Mouse (Mus musculus): Measurements from ENCODE around the gene Tvp23a. TPM values are rescaled to one million over a fixed set of nuclear protein-coding genes. Genes with fewer than 3 reads are reported as not detected.
A peak's percentile ranks its signal among the peaks of the same experiment; 100 is the strongest.

Gene Tvp23a
- total and polyA plus RNA-seq, 2 experiments from 2014 or later: 44.1 to 77.6 TPM

DNA sequence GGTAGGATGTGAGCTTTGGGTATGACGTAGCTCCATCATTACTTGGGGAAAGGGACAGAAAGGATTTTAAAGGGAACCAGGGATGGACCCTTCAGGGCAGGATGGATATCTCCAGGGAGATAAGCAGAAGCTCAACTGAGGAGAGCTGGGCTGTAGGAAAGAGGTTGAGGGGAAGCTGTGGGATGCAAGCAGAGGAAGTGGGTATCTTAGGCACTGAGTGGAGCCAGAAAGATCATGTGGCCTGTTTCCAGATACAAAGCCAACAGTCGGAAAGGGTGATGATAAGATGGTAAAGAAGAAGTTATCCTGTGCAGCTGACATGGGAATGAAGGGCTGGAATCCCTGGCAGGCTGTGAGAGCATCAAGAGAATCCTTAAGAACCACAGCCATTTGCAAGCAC, 14.0 kb upstream of the Tvp23a start:
- H3K9ac ChIP-seq (replicated peaks; ENCODE audit: low read length, poor library complexity, severe bottlenecking): no peak overlapping the region
- no peak for ATAC-seq (ENCODE audit: low FRiP score)
- 83% methylated on average over 2 of the region's 2 CpGs for WGBS
- no peaks in the 10 kb centered on the region for H3K36me3 ChIP-seq (ENCODE audit: insufficient read depth, low read length)
- H3K9me3 ChIP-seq (ENCODE audit: low read length): no peaks in the 10 kb centered on the region
- H3K4me1 ChIP-seq (ENCODE audit: insufficient read depth, low read length): no peaks in the 10 kb centered on the region
- H3K27me3 ChIP-seq (ENCODE audit: insufficient read depth, low read length): no peaks in the 10 kb centered on the region
- TF ChIP-seq CTCF (IDR thresholded peaks at IDR 0.05): no peak
- no peak overlapping the region for H3K4me3 ChIP-seq (ENCODE audit: low read depth, low read length)
- no peak for DNase-seq (ENCODE audit: low spot score)
- no peak overlapping the region for H3K4me2 ChIP-seq (ENCODE audit: low read depth, low read length, poor library complexity, severe bottlenecking)
- H3K27ac ChIP-seq (ENCODE audit: low read depth, low read length): no peak overlapping the region

DNA sequence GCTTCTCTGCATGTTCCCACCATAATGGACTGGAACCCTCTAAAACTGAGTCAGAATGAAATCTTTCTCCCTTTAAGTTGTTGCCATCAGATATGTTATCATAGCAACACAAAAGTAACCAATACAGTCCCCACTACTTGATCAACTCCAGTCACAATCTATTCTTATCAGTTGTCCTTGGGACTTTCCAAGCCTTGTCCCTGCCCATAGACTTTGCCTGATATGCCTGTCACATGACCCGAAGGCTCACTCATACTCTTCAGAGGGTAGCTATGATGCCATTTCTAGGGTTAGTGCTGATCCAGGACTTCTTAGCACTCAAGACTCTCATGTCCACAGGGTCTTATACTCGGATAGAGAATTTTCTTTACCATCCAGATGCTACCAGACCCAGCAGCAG, 13.0 kb upstream of the Tvp23a start:
- no peak overlapping the region for H3K4me2 ChIP-seq (ENCODE audit: low read depth, low read length, poor library complexity, severe bottlenecking)
- no peak overlapping the region for H3K9ac ChIP-seq (replicated peaks; ENCODE audit: low read length, poor library complexity, severe bottlenecking)
- TF ChIP-seq CTCF (IDR thresholded peaks at IDR 0.05): no peak
- H3K9me3 ChIP-seq (ENCODE audit: low read length): no peaks in the 10 kb centered on the region
- ATAC-seq (ENCODE audit: low FRiP score) (no peak), DNase-seq (ENCODE audit: low spot score) (no peak)
- H3K27me3 ChIP-seq (ENCODE audit: insufficient read depth, low read length): no peaks in the 10 kb centered on the region
- H3K4me3 ChIP-seq (ENCODE audit: low read depth, low read length): no peak overlapping the region
- no peak overlapping the region for H3K27ac ChIP-seq (ENCODE audit: low read depth, low read length)
- H3K4me1 ChIP-seq (ENCODE audit: insufficient read depth, low read length): no peaks in the 10 kb centered on the region
- 69% methylated on average over 2 of the region's 2 CpGs for WGBS
- no peaks in the 10 kb centered on the region for H3K36me3 ChIP-seq (ENCODE audit: insufficient read depth, low read length)

DNA sequence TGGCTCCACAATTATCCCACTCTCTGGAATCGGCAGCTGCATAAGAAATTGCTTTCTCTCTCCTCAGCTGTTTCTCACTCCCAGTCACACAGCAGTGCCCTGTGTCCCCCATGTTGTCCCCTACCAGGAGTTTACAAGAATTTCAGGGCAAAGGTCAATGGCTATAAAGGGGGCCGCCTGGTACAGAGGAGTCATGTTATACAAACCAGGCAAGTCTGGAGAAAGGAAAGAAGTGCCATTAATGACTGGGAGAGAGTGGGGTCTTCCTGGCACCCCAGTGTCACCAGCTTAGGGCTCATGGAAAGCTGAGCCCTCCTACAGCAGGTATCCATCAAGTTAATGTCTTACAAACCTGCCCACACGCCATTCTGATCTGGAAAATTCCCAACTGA, 7.4 kb upstream of the Tvp23a start:
- WGBS: 73% methylated on average over 3 of the region's 3 CpGs
- no peak for DNase-seq (ENCODE audit: low spot score)

DNA sequence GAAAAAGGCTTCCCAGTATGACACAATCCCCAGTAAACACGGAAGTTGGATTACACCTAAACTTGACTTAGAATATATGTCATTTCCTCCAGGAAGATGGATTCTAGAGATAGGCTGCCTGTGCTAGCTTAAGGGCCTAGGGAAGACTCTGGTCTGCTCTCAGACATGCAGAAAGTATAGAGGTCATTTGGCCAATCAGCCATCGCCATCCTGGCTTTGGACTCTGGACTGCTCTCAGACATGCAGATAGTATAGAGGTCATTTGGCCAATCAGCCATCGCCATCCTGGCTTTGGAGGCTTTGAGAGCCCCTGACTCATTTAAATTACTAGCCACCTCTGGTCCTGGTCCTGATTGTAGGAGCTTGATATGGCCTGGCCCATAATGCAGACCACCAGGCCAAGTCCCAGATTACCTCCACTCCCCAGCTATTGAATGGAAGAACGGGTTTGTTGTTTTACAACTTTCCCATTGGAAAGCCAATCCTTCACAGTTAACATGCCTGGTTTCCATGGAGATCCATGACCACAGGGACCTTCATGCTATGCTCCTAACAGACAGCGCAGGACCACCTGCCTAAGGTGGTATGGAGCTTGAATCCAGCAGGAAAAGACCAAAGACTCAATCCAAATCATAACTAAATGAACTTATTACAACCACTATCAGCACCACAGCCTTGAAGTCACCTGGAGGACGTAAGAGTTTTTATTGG, 6.9 kb upstream of the Tvp23a start:
- no peak overlapping the region for H3K9ac ChIP-seq (replicated peaks; ENCODE audit: low read length, poor library complexity, severe bottlenecking)
- no peaks in the 10 kb centered on the region for H3K27me3 ChIP-seq (ENCODE audit: insufficient read depth, low read length)
- H3K4me3 ChIP-seq (ENCODE audit: low read depth, low read length): no peak overlapping the region
- no peaks in the 10 kb centered on the region for H3K4me1 ChIP-seq (ENCODE audit: insufficient read depth, low read length)
- TF ChIP-seq CTCF (IDR thresholded peaks at IDR 0.05): no peak
- no peaks in the 10 kb centered on the region for H3K9me3 ChIP-seq (ENCODE audit: low read length)
- WGBS: 78% methylated on average over 6 of the region's 6 CpGs
- ATAC-seq (ENCODE audit: low FRiP score): no peak
- H3K36me3 ChIP-seq (ENCODE audit: insufficient read depth, low read length): no peaks in the 10 kb centered on the region
- DNase-seq (ENCODE audit: low spot score): no peak
- H3K4me2 ChIP-seq (ENCODE audit: low read depth, low read length, poor library complexity, severe bottlenecking): no peak overlapping the region
- no peak overlapping the region for H3K27ac ChIP-seq (ENCODE audit: low read depth, low read length)

More for the DNA sequence above, 7.4 kb upstream of the Tvp23a start:
- Histone ChIP-seq H3K36me3 (ENCODE audit: insufficient read depth, low read length) (no peaks in the 10 kb centered on the region), H3K4me1 (ENCODE audit: insufficient read depth, low read length) (no peaks in the 10 kb centered on the region), H3K4me2 (ENCODE audit: low read depth, low read length, poor library complexity, severe bottlenecking) (no peak overlapping the region), H3K27me3 (ENCODE audit: insufficient read depth, low read length) (no peaks in the 10 kb centered on the region), H3K9me3 (ENCODE audit: low read length) (no peaks in the 10 kb centered on the region), H3K4me3 (ENCODE audit: low read depth, low read length) (no peak overlapping the region), H3K9ac (replicated peaks; ENCODE audit: low read length, poor library complexity, severe bottlenecking) (no peak overlapping the region), H3K27ac (ENCODE audit: low read depth, low read length) (no peak overlapping the region)
- TF ChIP-seq CTCF (IDR thresholded peaks at IDR 0.05): no peak
- no peak for ATAC-seq (ENCODE audit: low FRiP score)

DNA sequence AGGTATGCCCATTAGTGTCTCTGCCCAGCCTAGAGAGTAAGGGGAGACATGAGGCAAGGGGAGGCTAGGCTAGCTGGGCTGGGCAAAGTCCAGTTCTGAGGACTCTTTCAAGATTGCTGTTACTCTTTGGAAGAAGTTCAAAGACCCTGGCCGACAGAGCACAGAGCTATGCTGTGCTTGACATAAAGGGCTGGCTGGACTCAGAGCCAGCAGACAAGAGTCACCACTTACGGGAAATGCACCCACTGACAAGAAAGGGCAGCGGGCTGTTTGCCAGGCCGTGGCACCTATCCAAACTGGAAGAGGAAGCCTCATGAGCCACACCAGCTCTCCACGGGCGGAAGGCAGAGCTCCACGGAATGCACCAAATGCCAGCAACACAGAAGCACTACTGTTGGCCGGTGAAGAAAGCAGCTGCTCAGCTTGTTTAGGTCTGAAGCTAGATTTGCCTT, 5.3 kb upstream of the Tvp23a start:
- 60% methylated on average over 8 of the region's 8 CpGs for WGBS
- Histone ChIP-seq H3K9me3 (ENCODE audit: low read length) (no peaks in the 10 kb centered on the region), H3K9ac (replicated peaks; ENCODE audit: low read length, poor library complexity, severe bottlenecking) (no peak overlapping the region), H3K4me2 (ENCODE audit: low read depth, low read length, poor library complexity, severe bottlenecking) (no peak overlapping the region), H3K4me3 (ENCODE audit: low read depth, low read length) (no peak overlapping the region), H3K36me3 (ENCODE audit: insufficient read depth, low read length) (no peaks in the 10 kb centered on the region), H3K27me3 (ENCODE audit: insufficient read depth, low read length) (no peaks in the 10 kb centered on the region), H3K4me1 (ENCODE audit: insufficient read depth, low read length) (peaks cover 6% of the 10 kb centered on the region; the same call in 1 of the 2 replicates), H3K27ac (ENCODE audit: low read depth, low read length) (no peak overlapping the region)
- TF ChIP-seq CTCF (IDR thresholded peaks at IDR 0.05): no peak
- ATAC-seq (ENCODE audit: low FRiP score) (peak; percentile 72), DNase-seq (ENCODE audit: low spot score) (peak; percentile 91)

DNA sequence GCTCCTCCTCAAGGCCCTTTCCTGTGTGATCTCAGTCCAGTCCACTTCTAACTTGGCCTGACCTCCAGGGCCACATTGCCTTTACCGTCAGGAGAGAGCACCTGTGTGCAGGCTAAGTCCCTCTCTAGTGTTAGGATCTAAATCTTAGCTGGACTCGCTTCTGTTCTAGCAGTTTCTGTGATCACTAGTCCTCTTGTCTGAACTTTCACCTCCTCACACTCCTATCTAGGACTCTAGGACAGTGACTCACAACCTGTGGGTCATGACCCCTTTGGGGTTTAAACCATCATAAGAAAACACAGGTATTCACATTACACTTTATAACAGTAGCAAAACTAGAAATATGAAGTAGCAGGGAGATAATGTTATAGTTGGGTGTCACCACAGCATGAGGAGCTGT, 4.7 kb upstream of the Tvp23a start:
- no peak overlapping the region for H3K4me3 ChIP-seq (ENCODE audit: low read depth, low read length)
- H3K4me2 ChIP-seq (ENCODE audit: low read depth, low read length, poor library complexity, severe bottlenecking): no peak overlapping the region
- no peak overlapping the region for H3K27ac ChIP-seq (ENCODE audit: low read depth, low read length)
- no peak for DNase-seq (ENCODE audit: low spot score)
- TF ChIP-seq CTCF (IDR thresholded peaks at IDR 0.05): no peak
- no peak overlapping the region for H3K9ac ChIP-seq (replicated peaks; ENCODE audit: low read length, poor library complexity, severe bottlenecking)
- no peak for ATAC-seq (ENCODE audit: low FRiP score)
- no peaks in the 10 kb centered on the region for H3K36me3 ChIP-seq (ENCODE audit: insufficient read depth, low read length)
- H3K27me3 ChIP-seq (ENCODE audit: insufficient read depth, low read length): no peaks in the 10 kb centered on the region
- H3K9me3 ChIP-seq (ENCODE audit: low read length): no peaks in the 10 kb centered on the region
- H3K4me1 ChIP-seq (ENCODE audit: insufficient read depth, low read length): peaks cover 6% of the 10 kb centered on the region; the same call in 1 of the 2 replicates
- WGBS: 80% methylated on average over 2 of the region's 2 CpGs

All from midbrain, postnatal 0 days (tissue).